Mouse (Mus musculus): ENCODE results near the gene Nupr1. TPM values are rescaled to one million over a fixed set of nuclear protein-coding genes. Genes with fewer than 3 reads are reported as not detected.

Gene Nupr1
- polyA plus RNA-seq, 1 experiment = 27.5 TPM

- H3K9me3 ChIP-seq = no peaks in the 10 kb centered on the region
Observed at GRCm38 (mm10) chr7:126585717-126586116, 44.9 kb downstream of the Nupr1 start, which contains the start of gene Cln3. Gene Cln3, minus strand, starts transcription at chr7:126585817.

GRCm38 (mm10) chr7:126584506-126584977, 46.1 kb downstream of the Nupr1 start, which contains the start of gene Apobr:
Gene Apobr, plus strand, starts transcription at chr7:126584942.
- Histone ChIP-seq H3K4me3 (replicated peaks) (peak within 1 kb of the TSS; percentile 94), H3K9me3 (no peaks in the 10 kb centered on the region), H3K4me1 (peaks cover 61% of the 10 kb centered on the region), H3K27me3 (replicated peaks) (peaks cover 45% of the 10 kb centered on the region), H3K36me3 (replicated peaks; ENCODE audit: low read length) (peaks cover 25% of the 10 kb centered on the region)
- TF ChIP-seq FLI1 (IDR thresholded peaks at IDR 0.05; ENCODE audit: low read length) (no peak), GATA1 (IDR thresholded peaks at IDR 0.05; ENCODE audit: borderline replicate concordance, low read length) (no peak)

More at GRCm38 (mm10) chr7:126585717-126586116, 44.9 kb downstream of the Nupr1 start, which contains the start of gene Cln3:
- TF ChIP-seq FLI1 (IDR thresholded peaks at IDR 0.05; ENCODE audit: low read length) = no peak
- TF ChIP-seq GATA1 (IDR thresholded peaks at IDR 0.05; ENCODE audit: borderline replicate concordance, low read length) = no peak
- H3K4me1 ChIP-seq = peaks cover 54% of the 10 kb centered on the region
- peak within 1 kb of the TSS; percentile 94 for H3K4me3 ChIP-seq (replicated peaks)
- H3K36me3 ChIP-seq (replicated peaks; ENCODE audit: low read length) = peaks cover 15% of the 10 kb centered on the region
- peaks cover 47% of the 10 kb centered on the region for H3K27me3 ChIP-seq (replicated peaks)

GRCm38 (mm10) chr7:126583761-126584160, 46.9 kb downstream of the Nupr1 start:
- Histone ChIP-seq H3K27me3 (replicated peaks) (peaks cover 45% of the 10 kb centered on the region), H3K9me3 (no peaks in the 10 kb centered on the region)

GRCm38 (mm10) chr7:126583251-126583709, 47.4 kb downstream of the Nupr1 start:
- peaks cover 36% of the 10 kb centered on the region for H3K36me3 ChIP-seq (replicated peaks; ENCODE audit: low read length)
- TF ChIP-seq GATA1 (IDR thresholded peaks at IDR 0.05; ENCODE audit: borderline replicate concordance, low read length) = no peak
- no peak for TF ChIP-seq FLI1 (IDR thresholded peaks at IDR 0.05; ENCODE audit: low read length)
- peak overlapping the region; percentile 94 for H3K4me3 ChIP-seq (replicated peaks)
- peaks cover 40% of the 10 kb centered on the region for H3K27me3 ChIP-seq (replicated peaks)
- H3K9me3 ChIP-seq = no peaks in the 10 kb centered on the region
- peaks cover 65% of the 10 kb centered on the region for H3K4me1 ChIP-seq

More at GRCm38 (mm10) chr7:126583761-126584160, 46.9 kb downstream of the Nupr1 start:
- no peak for TF ChIP-seq FLI1 (IDR thresholded peaks at IDR 0.05; ENCODE audit: low read length)
- TF ChIP-seq GATA1 (IDR thresholded peaks at IDR 0.05; ENCODE audit: borderline replicate concordance, low read length) = no peak
- Histone ChIP-seq H3K4me3 (replicated peaks) (peak overlapping the region; percentile 94), H3K4me1 (peaks cover 65% of the 10 kb centered on the region), H3K36me3 (replicated peaks; ENCODE audit: low read length) (peaks cover 31% of the 10 kb centered on the region)

GRCm38 (mm10) chr7:126582759-126583158, 47.9 kb downstream of the Nupr1 start:
- Histone ChIP-seq H3K27me3 (replicated peaks) (peaks cover 35% of the 10 kb centered on the region), H3K4me1 (peaks cover 63% of the 10 kb centered on the region), H3K4me3 (replicated peaks) (peak overlapping the region; percentile 94), H3K9me3 (no peaks in the 10 kb centered on the region), H3K36me3 (replicated peaks; ENCODE audit: low read length) (peaks cover 41% of the 10 kb centered on the region)
- TF ChIP-seq GATA1 (IDR thresholded peaks at IDR 0.05; ENCODE audit: borderline replicate concordance, low read length) (no peak), FLI1 (IDR thresholded peaks at IDR 0.05; ENCODE audit: low read length) (no peak)

GRCm38 (mm10) chr7:126581661-126582060, 49.0 kb downstream of the Nupr1 start:
- Histone ChIP-seq H3K4me3 (replicated peaks) (no peak overlapping the region), H3K36me3 (replicated peaks; ENCODE audit: low read length) (peaks cover 50% of the 10 kb centered on the region), H3K9me3 (no peaks in the 10 kb centered on the region), H3K27me3 (replicated peaks) (peaks cover 24% of the 10 kb centered on the region), H3K4me1 (peaks cover 52% of the 10 kb centered on the region)
- TF ChIP-seq GATA1 (IDR thresholded peaks at IDR 0.05; ENCODE audit: borderline replicate concordance, low read length) (no peak), FLI1 (IDR thresholded peaks at IDR 0.05; ENCODE audit: low read length) (no peak)

- H3K4me1 ChIP-seq = peaks cover 29% of the 10 kb centered on the region
- no peaks in the 10 kb centered on the region for H3K9me3 ChIP-seq
- TF ChIP-seq FLI1 (IDR thresholded peaks at IDR 0.05; ENCODE audit: low read length) (no peak), GATA1 (IDR thresholded peaks at IDR 0.05; ENCODE audit: borderline replicate concordance, low read length) (no peak)
- H3K4me3 ChIP-seq (replicated peaks) = no peak overlapping the region
- peaks cover 71% of the 10 kb centered on the region for H3K36me3 ChIP-seq (replicated peaks; ENCODE audit: low read length)
- no peaks in the 10 kb centered on the region for H3K27me3 ChIP-seq (replicated peaks)
Observed at GRCm38 (mm10) chr7:126579172-126579571, 51.5 kb downstream of the Nupr1 start.

GRCm38 (mm10) chr7:126576946-126577345, 53.7 kb downstream of the Nupr1 start:
- peaks cover 89% of the 10 kb centered on the region for H3K36me3 ChIP-seq (replicated peaks; ENCODE audit: low read length)
- no peak for TF ChIP-seq FLI1 (IDR thresholded peaks at IDR 0.05; ENCODE audit: low read length)
- no peak for TF ChIP-seq GATA1 (IDR thresholded peaks at IDR 0.05; ENCODE audit: borderline replicate concordance, low read length)
- H3K9me3 ChIP-seq = no peaks in the 10 kb centered on the region
- peaks cover 15% of the 10 kb centered on the region for H3K4me1 ChIP-seq
- no peak overlapping the region for H3K4me3 ChIP-seq (replicated peaks)
- no peaks in the 10 kb centered on the region for H3K27me3 ChIP-seq (replicated peaks)

Other genes with a start within 250 kb of the Nupr1 start
- 0.79 TPM in 1 of 2 replicates, not detected in the other for gene Nfatc2ip, start 234.1 kb downstream of the Nupr1 start, polyA plus RNA-seq (2012; ENCODE audit: insufficient read depth, low replicate concordance)
- not detected in 2 replicates for gene Cd19, start 216.0 kb downstream of the Nupr1 start, polyA plus RNA-seq (2012; ENCODE audit: insufficient read depth, low replicate concordance)
- gene Rabep2, start 202.1 kb downstream of the Nupr1 start, polyA plus RNA-seq (2012; ENCODE audit: insufficient read depth, low replicate concordance) = 97.9 and 143 TPM in 2 replicates
- gene Atp2a1, start 167.8 kb downstream of the Nupr1 start, polyA plus RNA-seq (2012; ENCODE audit: insufficient read depth, low replicate concordance) = 1.1 and 1.4 TPM in 2 replicates
- 94.0 and 146 TPM in 2 replicates for gene Sh2b1, start 155.4 kb downstream of the Nupr1 start, polyA plus RNA-seq (2012; ENCODE audit: insufficient read depth, low replicate concordance)
- gene Tufm, start 143.5 kb downstream of the Nupr1 start, polyA plus RNA-seq (2012; ENCODE audit: insufficient read depth, low replicate concordance) = 19.3 and 43.5 TPM in 2 replicates
- 956 and 1,090 TPM in 2 replicates for gene Atxn2l, start 127.4 kb downstream of the Nupr1 start, polyA plus RNA-seq (2012; ENCODE audit: insufficient read depth, low replicate concordance)
- gene Eif3c, start 64.5 kb downstream of the Nupr1 start, polyA plus RNA-seq (2012; ENCODE audit: insufficient read depth, low replicate concordance) = 22.3 and 46.6 TPM in 2 replicates
- gene Apobr, start 45.9 kb downstream of the Nupr1 start, polyA plus RNA-seq (2012; ENCODE audit: insufficient read depth, low replicate concordance) = 30.2 TPM in 1 of 2 replicates, not detected in the other
- gene Cln3, start 45.0 kb downstream of the Nupr1 start, polyA plus RNA-seq (2012; ENCODE audit: insufficient read depth, low replicate concordance) = 8.9 and 21.3 TPM in 2 replicates
- 1.4 TPM in 1 of 2 replicates, not detected in the other for gene Il27, start 35.9 kb downstream of the Nupr1 start, polyA plus RNA-seq (2012; ENCODE audit: insufficient read depth, low replicate concordance)
- gene Sgf29, start 18.4 kb upstream of the Nupr1 start, polyA plus RNA-seq (2012; ENCODE audit: insufficient read depth, low replicate concordance) = 31.0 and 69.1 TPM in 2 replicates
- 0.87 and 3.0 TPM in 2 replicates for gene Sult1a1, start 45.6 kb upstream of the Nupr1 start, polyA plus RNA-seq (2012; ENCODE audit: insufficient read depth, low replicate concordance)
- gene Bola2, start 64.5 kb upstream of the Nupr1 start, polyA plus RNA-seq (2012; ENCODE audit: insufficient read depth, low replicate concordance) = 185 and 696 TPM in 2 replicates
- gene Slx1b, start 64.9 kb upstream of the Nupr1 start, polyA plus RNA-seq (2012; ENCODE audit: insufficient read depth, low replicate concordance) = 7.3 and 9.7 TPM in 2 replicates
- 1,070 and 1,578 TPM in 2 replicates for gene Coro1a, start 76.9 kb upstream of the Nupr1 start, polyA plus RNA-seq (2012; ENCODE audit: insufficient read depth, low replicate concordance)
- 213 and 289 TPM in 2 replicates for gene Mapk3, start 128.7 kb upstream of the Nupr1 start, polyA plus RNA-seq (2012; ENCODE audit: insufficient read depth, low replicate concordance)
- gene Gdpd3, start 135.5 kb upstream of the Nupr1 start, polyA plus RNA-seq (2012; ENCODE audit: insufficient read depth, low replicate concordance) = 3.4 TPM in 1 of 2 replicates, not detected in the other
- 284 and 689 TPM in 2 replicates for gene Ypel3, start 146.1 kb upstream of the Nupr1 start, polyA plus RNA-seq (2012; ENCODE audit: insufficient read depth, low replicate concordance)
- gene Tbx6, start 150.6 kb upstream of the Nupr1 start, polyA plus RNA-seq (2012; ENCODE audit: insufficient read depth, low replicate concordance) = 3.0 and 15.0 TPM in 2 replicates
- 46.3 and 115 TPM in 2 replicates for gene Ppp4c, start 161.6 kb upstream of the Nupr1 start, polyA plus RNA-seq (2012; ENCODE audit: insufficient read depth, low replicate concordance)
- 13.5 and 29.3 TPM in 2 replicates for gene Fam57b, start 166.8 kb upstream of the Nupr1 start, polyA plus RNA-seq (2012; ENCODE audit: insufficient read depth, low replicate concordance)
- not detected in 2 replicates for gene 4930451I11Rik, start 200.8 kb upstream of the Nupr1 start, polyA plus RNA-seq (2012; ENCODE audit: insufficient read depth, low replicate concordance)
- 1.3 TPM in 1 of 2 replicates, not detected in the other for gene Doc2a, start 216.6 kb upstream of the Nupr1 start, polyA plus RNA-seq (2012; ENCODE audit: insufficient read depth, low replicate concordance)
- gene Hirip3, start 231.1 kb upstream of the Nupr1 start, polyA plus RNA-seq (2012; ENCODE audit: insufficient read depth, low replicate concordance) = 9.3 and 60.8 TPM in 2 replicates
- 823 and 1,411 TPM in 2 replicates for gene Ino80e, start 231.5 kb upstream of the Nupr1 start, polyA plus RNA-seq (2012; ENCODE audit: insufficient read depth, low replicate concordance)